ENCODE assay signal across 13 mouse cellular contexts in the genomic region with DNA sequence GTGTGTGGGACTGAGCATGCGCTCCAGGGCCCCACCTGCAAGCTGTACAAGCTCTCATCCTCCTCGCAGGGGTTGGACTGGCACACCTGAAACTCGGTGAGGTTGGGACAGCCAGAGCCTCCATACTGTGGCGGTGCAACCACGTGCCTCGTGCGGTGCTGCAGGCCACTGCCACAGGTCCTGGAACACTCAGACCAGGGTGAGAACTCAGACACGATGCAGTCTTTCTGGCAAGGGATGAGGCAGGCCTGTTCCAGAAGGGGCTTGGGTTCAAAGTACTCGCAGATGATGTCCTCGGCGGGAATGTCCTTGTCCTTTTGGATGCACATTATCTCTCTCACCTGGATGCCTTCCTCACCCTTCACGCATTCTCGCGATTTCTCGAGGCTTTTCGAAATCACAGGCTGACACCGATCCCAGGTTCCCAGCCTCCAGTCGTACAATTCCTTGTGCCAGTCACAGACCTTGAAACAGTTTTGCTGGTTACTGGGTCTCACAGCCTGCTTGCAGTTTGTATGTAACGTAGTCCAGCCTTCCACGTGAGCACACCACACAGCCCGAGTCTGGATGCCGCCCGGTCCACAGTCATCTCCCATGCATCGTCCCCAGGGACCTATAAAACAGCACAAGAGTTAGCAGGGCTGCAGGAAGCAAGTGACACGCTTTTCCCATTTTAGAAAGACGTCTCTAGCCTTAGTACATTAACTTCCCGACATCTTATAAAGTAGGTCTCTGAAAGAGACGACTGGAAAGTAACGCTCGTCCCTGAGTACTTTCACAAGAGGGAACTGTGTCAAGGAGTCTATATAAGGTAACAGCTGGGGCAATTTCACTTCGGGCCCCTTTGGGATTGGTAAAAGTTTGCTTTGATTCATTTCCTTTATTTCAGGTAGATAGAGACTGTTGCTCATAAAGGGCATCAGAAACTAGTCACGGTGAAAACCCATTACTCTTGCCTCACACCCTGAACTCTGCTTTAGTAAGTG.
DNase-seq lines count a peak whose midpoint lies in the region; ATAC-seq and TF ChIP-seq lines count a peak whose summit lies in the region.
"Had no signal": no experiment of that assay in that cellular context is flagged by ENCODE, and none has a peak within 500 bp of the region (broad histone marks: within the 10 kb centered on the region; RNA-seq: fewer than 3 reads in every experiment).

No protein-coding gene starts in this region.

- no peaks in the 10 kb centered on the region for H3K27me3 ChIP-seq in testis, adult 2 months (ENCODE audit: control insufficient read depth, insufficient read depth, low read length)
- H3K27me3 ChIP-seq in forebrain, embryonic 11.5 days (ENCODE audit: control insufficient read depth, insufficient read depth, low read length) = no peaks in the 10 kb centered on the region
- H3K27me3 ChIP-seq: forebrain, embryonic 12.5 days; lung, embryonic 15.5 days had no signal

- intact Hi-C loops in left cerebral cortex, postnatal 4 days (cut with DNase I) = no loop called here
- intact Hi-C loops in left cerebral cortex, postnatal 10 days (cut with DNase I) = no loop called here

- DNase-seq in left cerebral cortex, postnatal 4 days = peak; percentile 0
- DNase-seq in left cerebral cortex, postnatal 10 days (ENCODE audit: extremely low spot score in 1 of 2, low spot score in 2 of 2) = no peak
- peak; percentile 8 for DNase-seq in forelimb bud, embryonic 11.5 days (ENCODE audit: low read depth, low spot score)
- DNase-seq in kidney, postnatal 25 days = peak; percentile 19 to 42
- no peak for DNase-seq in forebrain, embryonic 11.5 days (ENCODE audit: low spot score)
- no peak for DNase-seq in adrenal gland, adult 2 months
- DNase-seq: heart, postnatal 36 days; thymus, postnatal 14 days had no signal

- H3K27ac ChIP-seq in testis, adult 2 months (ENCODE audit: control insufficient read depth, insufficient read depth, low read depth, low read length) = no peak overlapping the region
- no peak overlapping the region for H3K27ac ChIP-seq in forebrain, embryonic 11.5 days (ENCODE audit: low read depth, low read length)
- H3K27ac ChIP-seq: embryonic facial prominence, embryonic 10.5 days; forebrain, embryonic 12.5 days; lung, embryonic 15.5 days had no signal

- 90% methylated on average over 32 of the region's 32 CpGs for whole genome bisulfite sequencing in forebrain, embryonic 11.5 days

- peaks cover 8% of the 10 kb centered on the region for H3K4me1 ChIP-seq in testis, adult 2 months (ENCODE audit: control insufficient read depth, insufficient read depth, low read length)
- no peaks in the 10 kb centered on the region for H3K4me1 ChIP-seq in forebrain, embryonic 11.5 days (replicated peaks; ENCODE audit: control insufficient read depth, insufficient read depth, low read length)
- H3K4me1 ChIP-seq: forebrain, embryonic 12.5 days; lung, embryonic 15.5 days had no signal

- no peak overlapping the region for H3K9ac ChIP-seq in forebrain, embryonic 11.5 days (ENCODE audit: low read length)
- H3K9ac ChIP-seq: forebrain, embryonic 12.5 days; lung, embryonic 15.5 days had no signal

- peak overlapping the region; percentile 64 for H3K4me3 ChIP-seq in testis, adult 2 months (ENCODE audit: control insufficient read depth, low read depth, low read length)
- H3K4me3 ChIP-seq in forebrain, embryonic 11.5 days (ENCODE audit: low read depth, low read length) = no peak overlapping the region
- H3K4me3 ChIP-seq: embryonic facial prominence, embryonic 10.5 days; forebrain, embryonic 12.5 days; lung, embryonic 15.5 days had no signal

- no peak for TF ChIP-seq POLR2A in testis, adult 2 months (IDR thresholded peaks at IDR 0.05; ENCODE audit: control insufficient read depth, low read depth, low read length)

- TF ChIP-seq CTCF in testis, adult 2 months (IDR thresholded peaks at IDR 0.05; ENCODE audit: control insufficient read depth, insufficient read depth, insufficient replicate concordance, low read depth, low read length) = no peak

- H3K36me3 ChIP-seq in testis, adult 2 months (ENCODE audit: control insufficient read depth, insufficient read depth, low read length) = no peaks in the 10 kb centered on the region
- no peaks in the 10 kb centered on the region for H3K36me3 ChIP-seq in forebrain, embryonic 11.5 days (ENCODE audit: control insufficient read depth, insufficient read depth, low read length)
- H3K36me3 ChIP-seq: forebrain, embryonic 12.5 days; G1E; lung, embryonic 15.5 days had no signal

- no peak for ATAC-seq in forebrain, embryonic 11.5 days (replicated peaks; ENCODE audit: low FRiP score)

- H3K4me2 ChIP-seq in forebrain, embryonic 11.5 days (ENCODE audit: low read depth, low read length, severe bottlenecking) = no peak overlapping the region
- H3K4me2 ChIP-seq: forebrain, embryonic 12.5 days; lung, embryonic 15.5 days had no signal

- H3K9me3 ChIP-seq in forebrain, embryonic 11.5 days (ENCODE audit: control insufficient read depth, low read length) = no peaks in the 10 kb centered on the region
- H3K9me3 ChIP-seq: embryonic facial prominence, embryonic 10.5 days; forebrain, embryonic 12.5 days; G1E; lung, embryonic 15.5 days had no signal

Comparison
In these comparisons a context has a peak if more than half of its experiments do, and no peak if none do; other contexts are left out.
1. DNase-seq: peak in left cerebral cortex, postnatal 4 days (single experiment), forelimb bud, embryonic 11.5 days (single experiment) and kidney, postnatal 25 days (2 of 2); none in left cerebral cortex, postnatal 10 days (0 of 2), forebrain, embryonic 11.5 days (single experiment) and adrenal gland, adult 2 months (single experiment).